Mouse (Mus musculus) bone marrow, adult 2 months (tissue): ENCODE measurements around the gene Steap2.

ENCODE experiments used
- CTCF ChIP-seq: fragments of 200-500 bp; IDR thresholded peaks from 2 replicates; pipeline ENCODE4 v1.5.1; 2011; ENCODE audit warnings: low read length, control low read depth; ENCODE audit not compliant: control insufficient read depth, insufficient read depth
- POLR2A ChIP-seq: fragments of 200-500 bp; IDR thresholded peaks from 2 replicates; pipeline ENCODE4 v1.6.1; 2011; ENCODE audit warnings: low read depth, mild to moderate bottlenecking, control low read depth, low read length, borderline replicate concordance; ENCODE audit not compliant: control insufficient read depth

- TF ChIP-seq CTCF (no peak), POLR2A (no peak)
Observed at GRCm38 (mm10) chr5:5648817-5649569, 45.4 kb downstream of the Steap2 start.
